Comparison of ENCODE assay signal across 8 mouse cellular contexts in genomic region chr13:43182465-43183201, GRCm38 (mm10). TPM values are rescaled to one million over a fixed set of nuclear protein-coding genes. Genes with fewer than 3 reads are reported as not detected.
DNase-seq lines count a peak whose midpoint lies in the region; ATAC-seq lines count a peak whose summit lies in the region.

No protein-coding gene starts in this region.

- H3K9me3 ChIP-seq in intestine, embryonic 14.5 days (ENCODE audit: control insufficient read depth, low read length), result no peaks in the 10 kb centered on the region; the same call in 1 of the 2 replicates
- H3K9me3 ChIP-seq in midbrain, embryonic 10.5 days (replicated peaks), result no peaks in the 10 kb centered on the region

- H3K4me1 ChIP-seq in intestine, embryonic 14.5 days (replicated peaks; ENCODE audit: control insufficient read depth, insufficient read depth, low read length), result peaks cover 9% of the 10 kb centered on the region
- H3K4me1 ChIP-seq in midbrain, embryonic 10.5 days, result peaks cover 30% of the 10 kb centered on the region

- H3K4me3 ChIP-seq in intestine, embryonic 14.5 days (ENCODE audit: low read depth, low read length), result peak overlapping the region; percentile 26
- peak overlapping the region; percentile 44 for H3K4me3 ChIP-seq in midbrain, embryonic 10.5 days

- no peak overlapping the region for H3K27ac ChIP-seq in intestine, embryonic 14.5 days (ENCODE audit: low read depth)
- H3K27ac ChIP-seq in midbrain, embryonic 10.5 days (replicated peaks), result peak overlapping the region; percentile 67

- no peaks in the 10 kb centered on the region for H3K27me3 ChIP-seq in intestine, embryonic 14.5 days (replicated peaks; ENCODE audit: control insufficient read depth, insufficient read depth, low read length)
- H3K27me3 ChIP-seq in midbrain, embryonic 10.5 days (ENCODE audit: low read depth, poor library complexity, severe bottlenecking), result peaks cover 8% of the 10 kb centered on the region

- ATAC-seq in intestine, embryonic 14.5 days (replicated peaks; ENCODE audit: low FRiP score, low TSS enrichment, low read depth), result peak; percentile 36; the same call in 1 of the 2 replicates

- no peaks in the 10 kb centered on the region for H3K36me3 ChIP-seq in intestine, embryonic 14.5 days (ENCODE audit: control insufficient read depth, insufficient read depth, low read length)
- no peaks in the 10 kb centered on the region for H3K36me3 ChIP-seq in midbrain, embryonic 10.5 days

- peak overlapping the region; percentile 2; the same call in 1 of the 2 replicates for H3K9ac ChIP-seq in intestine, embryonic 14.5 days (ENCODE audit: low read length)

- intact Hi-C loops in left cerebral cortex, postnatal 25 days (cut with DNase I), result loop anchor here (2.0 to 10.0 kb wide), 3 partner anchors 122 to 342 kb away; partner anchors contain the start of gene Gfod1

- DNase-seq in ZHBTc4 (ENCODE audit: low read depth, low spot score), result peak; percentile 82
- DNase-seq in cerebellum, postnatal 36 days, result peak; percentile 86 to 91
- DNase-seq in gastrocnemius, postnatal 10 days, result peak; percentile 88
- peak; percentile 93 for DNase-seq in intestine, embryonic 14.5 days (ENCODE audit: low spot score)
- DNase-seq in left cerebral cortex, postnatal 25 days (ENCODE audit: low spot score in 2 of 2), result peak; percentile 86 to 92
- DNase-seq in midbrain, embryonic 10.5 days (ENCODE audit: low spot score), result peak; percentile 74
- peak; percentile 97 for DNase-seq in right cerebral cortex, postnatal 4 days
- peak; percentile 56 for DNase-seq in yolk sac, embryonic 10.5 days (ENCODE audit: low spot score)

- peak overlapping the region; percentile 53 for H3K4me2 ChIP-seq in intestine, embryonic 14.5 days (ENCODE audit: low read length)

- 8% methylated on average over 14 of the region's 14 CpGs for WGBS in intestine, embryonic 14.5 days
- WGBS in midbrain, embryonic 10.5 days, result 19% methylated on average over 14 of the region's 14 CpGs

RNA-seq across cellular contexts. Expression of gene Tbc1d7, which starts 11.3 kb away (rescaled TPM):
- total RNA-seq in gastrocnemius, postnatal 10 days (2021), result 10 to 100 TPM; 26.8 to 28.3 TPM
- 45.0 and 45.6 TPM in 2 replicates for polyA plus RNA-seq in intestine, embryonic 14.5 days (2014; fragmentation: Nextera tagmentation; extraction: Ambion mirVana)
- total RNA-seq in left cerebral cortex, postnatal 25 days (2021), result 10 to 100 TPM; 33.0 to 34.5 TPM
- 66.6 and 68.3 TPM in 2 replicates for polyA plus RNA-seq in midbrain, embryonic 10.5 days (2016; fragmentation: Nextera tagmentation; extraction: Ambion mirVana)
